Mouse (Mus musculus): Measurements from ENCODE around the gene Snrpe. TPM values are rescaled to one million over a fixed set of nuclear protein-coding genes. Genes with fewer than 3 reads are reported as not detected.
A peak's percentile ranks its signal among the peaks of the same experiment; 100 is the strongest.

The Snrpe gene
- polyA plus RNA-seq (2016; fragmentation: Nextera tagmentation; extraction: Ambion mirVana): 928 and 985 TPM in 2 replicates

DNA sequence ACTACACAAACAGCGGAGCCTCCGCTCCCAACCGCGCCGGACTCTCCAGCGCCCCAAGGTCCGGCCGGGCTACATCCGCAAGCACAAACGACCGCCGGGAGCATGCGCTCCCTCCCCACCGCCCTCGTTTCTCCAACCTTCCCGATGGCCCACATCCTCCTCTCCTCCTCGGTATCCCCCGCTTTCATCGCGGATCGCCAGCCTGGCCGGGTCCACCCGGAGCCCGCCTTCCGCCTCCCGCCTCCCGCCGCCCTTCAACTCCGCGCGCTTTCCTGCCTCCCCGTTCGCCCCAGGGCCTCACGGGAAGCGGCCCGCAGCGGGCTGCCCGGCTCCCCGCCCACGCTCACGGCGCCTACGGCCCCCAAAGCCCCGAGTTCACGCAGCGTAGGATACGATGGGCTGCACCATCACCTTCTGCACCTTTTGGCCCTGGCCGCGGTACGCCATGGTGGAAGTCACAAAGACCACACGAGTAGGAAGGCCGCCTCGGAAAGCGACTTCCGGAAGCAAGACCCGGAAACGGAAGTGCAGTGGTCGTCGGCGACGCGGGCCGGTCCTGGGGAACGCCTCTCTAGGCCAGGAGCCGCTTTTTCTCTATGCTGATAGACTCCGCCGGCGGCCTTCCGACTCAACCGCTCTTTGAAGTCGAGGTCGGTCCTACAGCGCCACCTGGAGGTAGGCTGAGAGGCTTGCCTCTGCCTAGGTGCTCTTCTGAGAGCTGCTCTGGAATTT lies at the start of gene Snrpe:
Gene Snrpe, minus strand, starts transcription at position 521 of the 732 bp plus-strand sequence.
- H3K36me3 ChIP-seq: peaks cover 52% of the 10 kb centered on the region
- WGBS: under 1% methylated on average over 73 of the region's 73 CpGs
- peak; percentile 99 for DNase-seq (ENCODE audit: low spot score)
- H3K27ac ChIP-seq: peak within 1 kb of the TSS; percentile 100
- H3K9me3 ChIP-seq (replicated peaks): no peaks in the 10 kb centered on the region
- H3K27me3 ChIP-seq (ENCODE audit: low read depth, poor library complexity, severe bottlenecking): no peaks in the 10 kb centered on the region
- H3K4me3 ChIP-seq: peak within 1 kb of the TSS; percentile 96
- peaks cover 6% of the 10 kb centered on the region; the same call in 1 of the 2 replicates for H3K4me1 ChIP-seq

- H3K4me1 ChIP-seq: peaks cover 32% of the 10 kb centered on the region
- no peaks in the 10 kb centered on the region for H3K27me3 ChIP-seq (ENCODE audit: low read depth, poor library complexity, severe bottlenecking)
- H3K4me3 ChIP-seq: no peak overlapping the region
- 92% methylated on average over 3 of the region's 3 CpGs for WGBS
- no peak overlapping the region for H3K27ac ChIP-seq
- H3K9me3 ChIP-seq (replicated peaks): no peaks in the 10 kb centered on the region
- DNase-seq (ENCODE audit: low spot score): no peak
- H3K36me3 ChIP-seq: peaks cover 49% of the 10 kb centered on the region
Observed at GRCm38 (mm10) chr1:133658878-133659277, 48.8 kb upstream of the Snrpe start.

DNA sequence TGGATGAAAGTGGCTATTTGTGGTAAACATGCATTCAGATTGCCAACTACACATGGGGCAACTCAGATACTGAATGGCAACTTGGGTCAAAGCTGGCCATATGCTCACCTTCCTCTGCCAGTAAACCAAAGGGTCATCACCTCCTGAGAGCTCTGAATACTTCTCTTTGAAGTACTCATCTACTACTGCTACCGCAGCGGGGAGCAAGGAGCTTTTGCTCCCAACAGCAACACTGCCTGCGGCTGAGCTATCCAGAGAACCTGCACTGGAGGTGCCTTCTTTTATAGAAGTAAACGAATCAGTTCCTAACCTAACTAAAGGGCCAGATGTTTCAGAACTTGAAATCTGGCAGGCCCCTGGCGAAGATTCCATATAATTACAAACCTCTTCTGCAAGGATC lies 46.7 kb upstream of the Snrpe start:
- H3K27me3 ChIP-seq (ENCODE audit: low read depth, poor library complexity, severe bottlenecking): no peaks in the 10 kb centered on the region
- WGBS: 29% methylated on average over 5 of the region's 5 CpGs
- H3K9me3 ChIP-seq (replicated peaks): no peaks in the 10 kb centered on the region
- H3K36me3 ChIP-seq: peaks cover 68% of the 10 kb centered on the region
- no peak for DNase-seq (ENCODE audit: low spot score)
- no peak overlapping the region for H3K27ac ChIP-seq
- peaks cover 32% of the 10 kb centered on the region for H3K4me1 ChIP-seq
- no peak overlapping the region for H3K4me3 ChIP-seq

DNA sequence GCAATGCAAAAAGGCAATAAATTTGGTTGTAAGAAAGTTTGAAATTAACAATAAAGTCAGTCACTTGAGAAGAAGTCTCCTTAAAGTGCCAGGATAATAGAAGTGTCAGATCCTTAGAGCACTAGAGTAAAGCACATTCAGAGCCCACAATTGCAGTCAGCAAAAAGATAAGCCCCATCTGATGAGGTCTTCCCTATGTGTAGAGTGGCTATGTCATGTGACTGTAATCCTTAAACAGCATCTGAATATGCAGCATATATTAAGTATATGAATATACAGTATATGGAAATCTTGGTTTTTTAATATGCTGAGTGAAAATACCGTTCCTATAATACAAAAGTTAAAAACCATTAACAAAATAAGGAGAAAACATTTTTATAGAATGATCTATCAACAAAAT lies 42.9 kb upstream of the Snrpe start:
- H3K36me3 ChIP-seq: peaks cover 82% of the 10 kb centered on the region

GRCm38 (mm10) chr1:133650288-133651055 lies 40.4 kb upstream of the Snrpe start:
- Histone ChIP-seq H3K27me3 (ENCODE audit: low read depth, poor library complexity, severe bottlenecking) (no peaks in the 10 kb centered on the region), H3K4me1 (no peaks in the 10 kb centered on the region), H3K4me3 (no peak overlapping the region), H3K27ac (no peak overlapping the region), H3K36me3 (peaks cover 83% of the 10 kb centered on the region), H3K9me3 (replicated peaks) (no peaks in the 10 kb centered on the region)
- no peak for DNase-seq (ENCODE audit: low spot score)
- 95% methylated on average over 7 of the region's 7 CpGs for WGBS

More for the DNA sequence above, 42.9 kb upstream of the Snrpe start:
- peaks cover 15% of the 10 kb centered on the region for H3K4me1 ChIP-seq
- WGBS: 97% methylated on average over 1 of the region's 1 CpGs
- no peak overlapping the region for H3K4me3 ChIP-seq
- no peak overlapping the region for H3K27ac ChIP-seq
- no peaks in the 10 kb centered on the region for H3K27me3 ChIP-seq (ENCODE audit: low read depth, poor library complexity, severe bottlenecking)
- DNase-seq (ENCODE audit: low spot score): no peak
- no peaks in the 10 kb centered on the region for H3K9me3 ChIP-seq (replicated peaks)

- 97% methylated on average over 5 of the region's 5 CpGs for WGBS
- H3K9me3 ChIP-seq (replicated peaks): no peaks in the 10 kb centered on the region
- peaks cover 92% of the 10 kb centered on the region for H3K36me3 ChIP-seq
Observed at GRCm38 (mm10) chr1:133645652-133646051, 35.6 kb upstream of the Snrpe start.

DNA sequence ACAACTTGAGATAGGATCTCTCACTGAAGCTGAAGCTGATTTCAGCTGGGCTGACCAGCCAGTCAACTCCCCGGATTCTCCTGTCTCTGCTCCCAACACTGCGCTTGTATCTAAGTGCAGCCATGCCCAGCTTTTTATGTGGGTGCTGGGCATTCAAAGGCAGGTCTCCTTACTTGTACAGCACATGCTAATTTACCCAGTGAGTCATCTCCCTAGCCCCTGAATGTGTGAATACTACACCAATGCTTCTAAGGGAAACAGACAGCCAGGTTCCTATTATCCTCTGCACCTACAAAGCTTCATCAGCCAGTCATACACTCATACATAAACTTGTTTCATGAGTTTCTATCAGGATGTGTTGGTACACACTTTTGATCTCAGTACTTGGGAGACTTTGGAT lies 31.1 kb upstream of the Snrpe start:
- H3K4me1 ChIP-seq: no peaks in the 10 kb centered on the region
- WGBS: 96% methylated on average over 2 of the region's 2 CpGs
- H3K36me3 ChIP-seq: peaks cover 100% of the 10 kb centered on the region

More at GRCm38 (mm10) chr1:133645652-133646051, 35.6 kb upstream of the Snrpe start:
- Histone ChIP-seq H3K4me3 (no peak overlapping the region), H3K27me3 (ENCODE audit: low read depth, poor library complexity, severe bottlenecking) (no peaks in the 10 kb centered on the region), H3K27ac (no peak overlapping the region), H3K4me1 (no peaks in the 10 kb centered on the region)
- DNase-seq (ENCODE audit: low spot score): no peak

DNA sequence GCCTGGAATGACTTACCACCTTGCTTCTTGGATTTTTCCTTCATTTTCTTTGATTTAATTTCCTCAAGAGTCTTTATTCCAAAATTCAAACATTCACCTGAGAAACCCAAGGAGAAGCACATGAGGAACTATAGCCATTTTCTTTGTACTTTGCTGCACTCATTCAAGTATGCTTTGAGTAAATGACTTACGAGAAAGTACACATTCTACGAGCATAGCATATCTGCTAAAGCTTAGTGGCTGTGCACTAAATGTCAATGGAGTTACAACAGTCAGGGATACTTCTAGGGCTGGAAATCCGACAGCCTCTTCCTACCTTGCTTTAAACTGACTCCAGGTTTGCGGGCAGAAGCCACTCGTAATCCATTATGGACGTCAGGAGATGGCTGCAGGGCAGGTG lies 28.4 kb upstream of the Snrpe start:
- Histone ChIP-seq H3K4me3 (no peak overlapping the region), H3K36me3 (peaks cover 100% of the 10 kb centered on the region)

More for the DNA sequence above, 31.1 kb upstream of the Snrpe start:
- no peak overlapping the region for H3K27ac ChIP-seq
- no peaks in the 10 kb centered on the region for H3K27me3 ChIP-seq (ENCODE audit: low read depth, poor library complexity, severe bottlenecking)
- H3K9me3 ChIP-seq (replicated peaks): no peaks in the 10 kb centered on the region
- DNase-seq (ENCODE audit: low spot score): no peak
- no peak overlapping the region for H3K4me3 ChIP-seq

GRCm38 (mm10) chr1:133632168-133632567 lies 22.1 kb upstream of the Snrpe start:
- Histone ChIP-seq H3K4me1 (no peaks in the 10 kb centered on the region), H3K27ac (no peak overlapping the region), H3K4me3 (no peak overlapping the region), H3K27me3 (ENCODE audit: low read depth, poor library complexity, severe bottlenecking) (no peaks in the 10 kb centered on the region), H3K36me3 (peaks cover 100% of the 10 kb centered on the region), H3K9me3 (replicated peaks) (no peaks in the 10 kb centered on the region)
- 95% methylated on average over 2 of the region's 2 CpGs for WGBS
- DNase-seq (ENCODE audit: low spot score): no peak

More for the DNA sequence above, 28.4 kb upstream of the Snrpe start:
- Histone ChIP-seq H3K27me3 (ENCODE audit: low read depth, poor library complexity, severe bottlenecking) (no peaks in the 10 kb centered on the region), H3K27ac (no peak overlapping the region), H3K4me1 (no peaks in the 10 kb centered on the region), H3K9me3 (replicated peaks) (no peaks in the 10 kb centered on the region)
- 93% methylated on average over 6 of the region's 6 CpGs for WGBS
- no peak for DNase-seq (ENCODE audit: low spot score)

- peaks cover 99% of the 10 kb centered on the region for H3K36me3 ChIP-seq
Observed at GRCm38 (mm10) chr1:133625052-133625451, 15.0 kb upstream of the Snrpe start.

GRCm38 (mm10) chr1:133618311-133618710 lies 8.2 kb upstream of the Snrpe start:
- WGBS: 85% methylated on average over 8 of the region's 8 CpGs
- Histone ChIP-seq H3K4me3 (no peak overlapping the region), H3K9me3 (replicated peaks) (no peaks in the 10 kb centered on the region), H3K36me3 (peaks cover 82% of the 10 kb centered on the region), H3K4me1 (no peaks in the 10 kb centered on the region), H3K27ac (no peak overlapping the region), H3K27me3 (ENCODE audit: low read depth, poor library complexity, severe bottlenecking) (no peaks in the 10 kb centered on the region)
- no peak for DNase-seq (ENCODE audit: low spot score)

More at GRCm38 (mm10) chr1:133625052-133625451, 15.0 kb upstream of the Snrpe start:
- H3K4me1 ChIP-seq: no peaks in the 10 kb centered on the region
- no peak overlapping the region for H3K4me3 ChIP-seq
- H3K27me3 ChIP-seq (ENCODE audit: low read depth, poor library complexity, severe bottlenecking): no peaks in the 10 kb centered on the region
- WGBS: 86% methylated on average over 2 of the region's 2 CpGs
- H3K9me3 ChIP-seq (replicated peaks): no peaks in the 10 kb centered on the region
- no peak for DNase-seq (ENCODE audit: low spot score)
- H3K27ac ChIP-seq: no peak overlapping the region

GRCm38 (mm10) chr1:133617908-133618307 lies 7.8 kb upstream of the Snrpe start:
- WGBS: 76% methylated on average over 2 of the region's 2 CpGs
- no peak overlapping the region for H3K27ac ChIP-seq
- H3K27me3 ChIP-seq (ENCODE audit: low read depth, poor library complexity, severe bottlenecking): no peaks in the 10 kb centered on the region
- H3K4me3 ChIP-seq: no peak overlapping the region
- no peak for DNase-seq (ENCODE audit: low spot score)
- H3K4me1 ChIP-seq: no peaks in the 10 kb centered on the region
- H3K36me3 ChIP-seq: peaks cover 78% of the 10 kb centered on the region
- H3K9me3 ChIP-seq (replicated peaks): no peaks in the 10 kb centered on the region

GRCm38 (mm10) chr1:133613817-133614216 lies 3.7 kb upstream of the Snrpe start:
- Histone ChIP-seq H3K27me3 (ENCODE audit: low read depth, poor library complexity, severe bottlenecking) (no peaks in the 10 kb centered on the region), H3K4me3 (no peak overlapping the region), H3K36me3 (peaks cover 39% of the 10 kb centered on the region), H3K27ac (no peak overlapping the region), H3K9me3 (replicated peaks) (no peaks in the 10 kb centered on the region), H3K4me1 (peaks cover 6% of the 10 kb centered on the region; the same call in 1 of the 2 replicates)
- DNase-seq (ENCODE audit: low spot score): no peak
- WGBS: 76% methylated on average over 3 of the region's 3 CpGs

Data from limb, embryonic 10.5 days (tissue).